Mouse (Mus musculus) hindbrain, embryonic 11.5 days (tissue): ENCODE results near the gene Wfdc3. TPM values are rescaled to one million over a fixed set of nuclear protein-coding genes. Genes with fewer than 3 reads are reported as not detected.

Experiments used
- ATAC-seq: fragments of 200-750 bp; cut with Nextera tagmentation; 2 replicates; pipeline ENCODE4 v1.8.0; 2017; ENCODE audit warnings: mild to moderate bottlenecking, moderate TSS enrichment, moderate library complexity; ENCODE audit not compliant: low FRiP score
- DNase-seq: peaks from one replicate; pipeline ENCODE4 v3.0.0-alpha.2; 2015; ENCODE audit warnings: low spot score
- H3K27ac ChIP-seq: fragments of 300-500 bp; sonication (generic); 2 replicates; pipeline ENCODE4 v1.5.1; 2014; ENCODE audit warnings: mild to moderate bottlenecking, low read depth, low read length
- H3K27me3 ChIP-seq: fragments of 300-500 bp; sonication (generic); 2 replicates; pipeline ENCODE4 v1.6.1; 2014; ENCODE audit warnings: mild to moderate bottlenecking, low read length, moderate library complexity, mixed read lengths; ENCODE audit not compliant: control insufficient read depth, insufficient read depth
- H3K36me3 ChIP-seq: fragments of 300-500 bp; sonication (generic); 2 replicates; pipeline ENCODE4 v1.6.1; 2014; ENCODE audit warnings: mild to moderate bottlenecking, low read length, moderate library complexity, mixed read lengths; ENCODE audit not compliant: control insufficient read depth, insufficient read depth
- H3K4me1 ChIP-seq: fragments of 300-500 bp; sonication (generic); replicated peaks from 2 replicates; pipeline ENCODE4 v1.6.1; 2014; ENCODE audit warnings: low read length, mixed read lengths; ENCODE audit not compliant: control insufficient read depth, insufficient read depth
- H3K4me2 ChIP-seq: fragments of 300-500 bp; sonication (generic); replicated peaks from 2 replicates; pipeline ENCODE4 v1.6.1; 2014; ENCODE audit warnings: mild to moderate bottlenecking, low read depth, low read length
- H3K4me3 ChIP-seq: fragments of 300-500 bp; sonication (generic); 2 replicates; pipeline ENCODE4 v1.5.1; 2014; ENCODE audit warnings: low read depth, low read length
- H3K9ac ChIP-seq: fragments of 300-500 bp; sonication (generic); 2 replicates; pipeline ENCODE4 v1.6.1; 2014; ENCODE audit warnings: low read depth, low read length
- H3K9me3 ChIP-seq: fragments of 300-500 bp; sonication (generic); 2 replicates; pipeline ENCODE4 v1.6.1; 2016; ENCODE audit warnings: low read length; ENCODE audit not compliant: control insufficient read depth
- WGBS: fragments of 180-500 bp; shearing (Covaris S2); extraction: QIAGEN DNeasy Blood & Tissue Kit; methylation state at CpG from one replicate; pipeline ENCODE4 v1.1.7; 2014; 5-methylcytosine and 5-hydroxymethylcytosine counted together
- polyA plus RNA-seq: library from polyadenylated mRNA; unstranded; fragments of >200 nt; fragmentation: Nextera tagmentation; extraction: Ambion mirVana; gene quantifications from 2 replicates; pipeline ENCODE4 v1.2.1, GENCODE M21; 2014

The Wfdc3 gene
- polyA plus RNA-seq, 1 experiment from 2014 or later: 1.0 TPM

- Histone ChIP-seq H3K36me3 (peaks cover 12% of the 10 kb centered on the region; the same call in 1 of the 2 replicates), H3K27me3 (no peaks in the 10 kb centered on the region), H3K4me2 (no peak overlapping the region), H3K27ac (no peak overlapping the region), H3K9ac (no peak overlapping the region), H3K9me3 (no peaks in the 10 kb centered on the region), H3K4me3 (no peak overlapping the region), H3K4me1 (no peaks in the 10 kb centered on the region)
- 81% methylated on average over 1 of the region's 1 CpGs for WGBS
- ATAC-seq: no peak
- DNase-seq: no peak
These were observed 13.0 kb upstream of the Wfdc3 start for GRCm38 (mm10) chr2:164758692-164759091.

DNA sequence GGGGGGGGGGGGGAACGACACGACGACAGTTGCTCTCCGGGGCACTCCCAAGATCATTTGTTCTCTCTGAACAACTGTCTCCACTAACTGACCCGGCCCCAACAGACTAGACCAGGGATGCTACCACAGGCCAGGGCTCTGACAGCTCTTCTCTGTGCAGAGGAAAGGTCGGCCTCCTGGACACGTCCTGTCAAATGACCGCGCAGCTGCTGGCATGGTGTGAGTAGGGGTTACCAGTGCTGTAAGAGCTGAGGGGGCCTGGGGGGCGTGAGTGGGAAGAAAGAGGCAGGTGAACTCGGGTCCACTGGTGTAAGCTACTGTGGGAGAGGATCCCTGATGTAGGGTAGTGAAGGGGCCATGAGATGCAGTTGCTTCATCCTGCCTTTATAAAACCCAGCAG, 12.1 kb upstream of the Wfdc3 start:
- H3K36me3 ChIP-seq: peaks cover 12% of the 10 kb centered on the region; the same call in 1 of the 2 replicates
- no peak overlapping the region for H3K4me2 ChIP-seq
- no peak for ATAC-seq
- no peak for DNase-seq
- H3K27me3 ChIP-seq: no peaks in the 10 kb centered on the region
- H3K4me3 ChIP-seq: no peak overlapping the region
- WGBS: 94% methylated on average over 11 of the region's 11 CpGs
- no peaks in the 10 kb centered on the region for H3K9me3 ChIP-seq
- no peak overlapping the region for H3K27ac ChIP-seq
- no peaks in the 10 kb centered on the region for H3K4me1 ChIP-seq
- H3K9ac ChIP-seq: no peak overlapping the region

DNA sequence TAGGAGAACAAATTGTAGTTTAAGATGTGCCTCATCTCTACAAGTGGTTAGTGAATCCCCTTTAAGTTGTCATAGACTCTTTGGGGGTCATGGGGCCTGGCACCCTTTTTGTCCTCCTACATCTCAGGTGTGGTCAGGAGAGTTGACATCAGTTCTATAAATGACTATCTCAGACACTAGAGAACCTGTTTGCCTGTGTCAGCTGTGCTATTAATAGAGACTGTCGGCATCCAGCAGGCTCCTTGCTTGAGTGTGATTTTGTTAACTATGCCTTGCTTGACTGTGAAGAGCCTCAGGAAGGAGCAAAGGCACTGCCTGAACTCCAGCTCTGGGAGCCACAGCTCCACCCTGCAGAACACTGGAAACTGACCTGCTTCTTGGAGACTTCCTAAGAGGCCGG, 9.1 kb upstream of the Wfdc3 start:
- Histone ChIP-seq H3K4me3 (no peak overlapping the region), H3K27ac (no peak overlapping the region), H3K27me3 (no peaks in the 10 kb centered on the region), H3K9ac (no peak overlapping the region), H3K36me3 (peaks cover 10% of the 10 kb centered on the region; the same call in 1 of the 2 replicates), H3K4me2 (no peak overlapping the region), H3K4me1 (no peaks in the 10 kb centered on the region), H3K9me3 (no peaks in the 10 kb centered on the region)
- DNase-seq: no peak
- 95% methylated on average over 2 of the region's 2 CpGs for WGBS
- no peak for ATAC-seq

- DNase-seq (no peak), ATAC-seq (no peak)
- Histone ChIP-seq H3K36me3 (peaks cover 10% of the 10 kb centered on the region; the same call in 1 of the 2 replicates), H3K4me2 (no peak overlapping the region), H3K9me3 (no peaks in the 10 kb centered on the region), H3K27me3 (no peaks in the 10 kb centered on the region), H3K9ac (no peak overlapping the region), H3K4me1 (no peaks in the 10 kb centered on the region), H3K4me3 (no peak overlapping the region), H3K27ac (no peak overlapping the region)
- 90% methylated on average over 11 of the region's 11 CpGs for WGBS
These were observed 8.4 kb upstream of the Wfdc3 start for GRCm38 (mm10) chr2:164754105-164754504.

DNA sequence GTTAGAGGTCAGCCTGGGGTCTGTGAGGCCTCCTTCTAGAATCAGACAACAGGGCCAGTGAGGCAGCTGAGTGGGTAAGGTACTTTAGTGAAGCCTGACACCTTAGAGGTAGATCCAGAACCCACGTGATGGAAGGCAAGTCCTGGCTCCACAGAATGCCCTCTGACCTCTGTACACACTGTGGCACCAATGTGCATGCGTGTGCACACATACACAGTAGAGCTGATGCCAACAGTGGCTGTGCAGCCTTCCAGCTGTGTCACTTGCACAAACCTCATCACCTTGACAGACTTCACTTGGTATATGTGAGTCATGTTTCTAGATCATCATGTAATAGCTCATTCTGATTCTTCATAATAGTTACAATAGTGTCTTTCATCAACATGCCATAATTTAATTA, 6.7 kb upstream of the Wfdc3 start:
- Histone ChIP-seq H3K9ac (no peak overlapping the region), H3K36me3 (peaks cover 10% of the 10 kb centered on the region; the same call in 1 of the 2 replicates), H3K27ac (no peak overlapping the region), H3K9me3 (no peaks in the 10 kb centered on the region), H3K27me3 (no peaks in the 10 kb centered on the region), H3K4me1 (no peaks in the 10 kb centered on the region), H3K4me2 (no peak overlapping the region), H3K4me3 (no peak overlapping the region)
- 92% methylated on average over 2 of the region's 2 CpGs for WGBS
- DNase-seq (no peak), ATAC-seq (no peak)

DNA sequence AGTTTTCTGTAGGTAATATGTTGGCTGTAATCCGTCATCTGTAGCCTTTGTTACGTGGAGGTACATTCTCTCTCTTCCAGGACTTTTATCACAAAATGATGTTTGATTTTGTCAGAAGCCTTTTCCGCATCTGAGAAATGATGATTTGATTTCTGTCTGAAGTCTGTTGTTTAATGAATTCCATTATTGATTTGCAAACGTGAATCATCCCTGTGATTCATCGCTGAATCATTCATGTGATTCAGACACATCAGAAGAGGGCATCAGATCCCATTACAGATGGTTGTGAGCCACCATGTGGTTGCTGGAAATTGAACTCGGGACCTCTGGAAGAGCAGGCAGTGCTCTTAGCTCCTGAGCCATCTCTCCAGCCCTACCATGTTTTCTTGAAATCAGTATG, 3.3 kb upstream of the Wfdc3 start:
- Histone ChIP-seq H3K27me3 (no peaks in the 10 kb centered on the region), H3K36me3 (no peaks in the 10 kb centered on the region), H3K9me3 (no peaks in the 10 kb centered on the region), H3K9ac (no peak overlapping the region), H3K4me3 (no peak overlapping the region), H3K4me1 (peaks cover 7% of the 10 kb centered on the region; the same call in 1 of the 2 replicates), H3K27ac (no peak overlapping the region), H3K4me2 (no peak overlapping the region)
- 94% methylated on average over 6 of the region's 6 CpGs for WGBS
- ATAC-seq (no peak), DNase-seq (no peak)

GRCm38 (mm10) chr2:164748191-164748590, 2.5 kb upstream of the Wfdc3 start:
- 90% methylated on average over 4 of the region's 4 CpGs for WGBS
- H3K36me3 ChIP-seq: no peaks in the 10 kb centered on the region
- DNase-seq (no peak), ATAC-seq (no peak)
- H3K27me3 ChIP-seq: no peaks in the 10 kb centered on the region
- no peak overlapping the region for H3K27ac ChIP-seq
- H3K4me3 ChIP-seq: no peak overlapping the region
- H3K4me2 ChIP-seq: no peak overlapping the region
- no peaks in the 10 kb centered on the region for H3K9me3 ChIP-seq
- H3K9ac ChIP-seq: no peak overlapping the region
- H3K4me1 ChIP-seq: peaks cover 7% of the 10 kb centered on the region; the same call in 1 of the 2 replicates

DNA sequence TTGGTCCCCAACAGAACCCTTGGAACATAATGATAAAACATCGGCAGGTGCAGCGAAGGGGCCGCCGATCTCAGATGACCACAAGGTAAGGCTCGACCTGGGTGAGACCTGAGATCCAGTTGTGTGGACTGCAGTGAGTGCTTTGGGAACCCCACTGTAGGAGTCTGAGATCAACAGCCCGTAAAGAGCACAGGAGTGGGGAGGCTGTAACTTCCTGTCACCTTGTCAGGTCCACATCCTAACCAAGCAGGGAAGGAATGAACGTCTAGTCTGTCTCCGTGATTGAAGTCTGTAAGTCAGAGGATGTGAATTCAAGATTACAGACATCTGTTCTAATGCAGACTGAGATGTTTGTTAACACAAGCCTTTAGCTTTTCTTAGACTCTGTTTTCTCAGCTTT, 962 bp upstream of the Wfdc3 start:
- peak overlapping the region; percentile 92 for H3K9ac ChIP-seq
- 63% methylated on average over 8 of the region's 8 CpGs for WGBS
- H3K27ac ChIP-seq: no peak overlapping the region

DNA sequence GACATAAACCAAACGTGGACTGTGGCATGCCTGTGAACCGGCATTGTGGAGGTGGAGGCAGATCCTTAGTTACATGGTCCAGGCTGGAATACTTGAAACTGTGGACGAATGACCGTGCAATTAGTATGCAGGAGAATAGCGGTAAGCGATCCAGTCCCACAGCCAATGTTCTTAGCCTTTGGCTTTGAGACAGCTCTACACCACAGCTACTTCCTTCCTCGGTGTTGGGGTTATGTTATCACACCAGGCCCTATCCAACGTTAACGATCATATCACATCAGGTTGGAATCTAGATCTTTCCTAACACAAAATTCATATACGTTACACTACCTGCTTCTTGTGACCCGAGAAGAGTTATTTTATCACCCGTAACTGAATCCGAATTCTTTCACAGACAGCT, 744 bp downstream of the Wfdc3 start:
- ATAC-seq: no peak
- WGBS: 78% methylated on average over 13 of the region's 13 CpGs

More for the DNA sequence above, 962 bp upstream of the Wfdc3 start:
- no peak for ATAC-seq
- DNase-seq: no peak
- Histone ChIP-seq H3K36me3 (no peaks in the 10 kb centered on the region), H3K4me2 (peak overlapping the region; percentile 77), H3K9me3 (no peaks in the 10 kb centered on the region), H3K4me3 (peak overlapping the region; percentile 77), H3K27me3 (no peaks in the 10 kb centered on the region), H3K4me1 (peaks cover 7% of the 10 kb centered on the region; the same call in 1 of the 2 replicates)

More for the DNA sequence above, 744 bp downstream of the Wfdc3 start:
- Histone ChIP-seq H3K4me3 (peak overlapping the region; percentile 77), H3K9me3 (no peaks in the 10 kb centered on the region), H3K27ac (no peak overlapping the region), H3K4me2 (peak overlapping the region; percentile 77), H3K36me3 (no peaks in the 10 kb centered on the region), H3K27me3 (no peaks in the 10 kb centered on the region), H3K9ac (peak overlapping the region; percentile 92), H3K4me1 (peaks cover 7% of the 10 kb centered on the region; the same call in 1 of the 2 replicates)
- no peak for DNase-seq
